Mouse (Mus musculus) neural tube, embryonic 11.5 days (tissue): ENCODE measurements at regions not wholly inside any gene's neighbourhood (a gene's known extent, or its start where the extent isn't known, plus 50 kb on each side); places are given as distances from the start of the nearest gene placed in this dataset.
"Not testable (repeated sequence)": the region's sequence is repeated elsewhere in the genome, so short reads cannot be mapped to it uniquely, and the experiment has no call there.

Experiments used
- ATAC-seq: fragments of 200-750 bp; cut with Nextera tagmentation; 2 replicates; pipeline ENCODE4 v1.8.0; 2017; ENCODE audit warnings: moderate number of reproducible peaks, mild to moderate bottlenecking, moderate TSS enrichment, moderate library complexity; ENCODE audit not compliant: insufficient read depth, low FRiP score, low TSS enrichment
- DNase-seq: peaks from one replicate; pipeline ENCODE4 v3.0.0-alpha.2; 2015; ENCODE audit warnings: low spot score
- H3K27ac ChIP-seq: fragments of 300-500 bp; sonication (generic); 2 replicates; pipeline ENCODE4 v1.5.1; 2014; ENCODE audit warnings: low read depth, mild to moderate bottlenecking, low read length
- H3K27me3 ChIP-seq: fragments of 300-500 bp; sonication (generic); 2 replicates; pipeline ENCODE4 v1.6.1; 2014; ENCODE audit warnings: mild to moderate bottlenecking, low read length, mixed read lengths; ENCODE audit not compliant: control insufficient read depth, insufficient read depth
- H3K36me3 ChIP-seq: fragments of 300-500 bp; sonication (generic); 2 replicates; pipeline ENCODE4 v1.6.1; 2014; ENCODE audit warnings: mild to moderate bottlenecking, low read length, moderate library complexity, mixed read lengths; ENCODE audit not compliant: control insufficient read depth, insufficient read depth
- H3K4me1 ChIP-seq: fragments of 300-500 bp; sonication (generic); 2 replicates; pipeline ENCODE4 v1.6.1; 2014; ENCODE audit warnings: low read length, mixed read lengths; ENCODE audit not compliant: control insufficient read depth, insufficient read depth
- H3K4me2 ChIP-seq: fragments of 300-500 bp; sonication (generic); 2 replicates; pipeline ENCODE4 v1.6.1; 2014; ENCODE audit warnings: low read depth, mild to moderate bottlenecking, moderate library complexity
- H3K4me3 ChIP-seq: fragments of 300-500 bp; sonication (generic); 2 replicates; pipeline ENCODE4 v1.5.1; 2014; ENCODE audit warnings: low read depth, low read length
- H3K9ac ChIP-seq: fragments of 300-500 bp; sonication (generic); 2 replicates; pipeline ENCODE4 v1.6.1; 2014; ENCODE audit warnings: mild to moderate bottlenecking, low read length
- H3K9me3 ChIP-seq: fragments of 300-500 bp; sonication (generic); 2 replicates; pipeline ENCODE4 v1.6.1; 2016; ENCODE audit warnings: low read length; ENCODE audit not compliant: control insufficient read depth
- WGBS: fragments of 180-500 bp; shearing (Covaris S2); extraction: QIAGEN DNeasy Blood & Tissue Kit; methylation state at CpG from one replicate; pipeline ENCODE4 v1.1.7; 2014; 5-methylcytosine and 5-hydroxymethylcytosine counted together

GRCm38 (mm10) chr5:60228966-60229365, 1579.7 kb upstream of the G6pd2 start:
- Histone ChIP-seq H3K9ac (no peak overlapping the region), H3K4me1 (no peaks in the 10 kb centered on the region), H3K4me2 (no peak overlapping the region), H3K9me3 (no peaks in the 10 kb centered on the region), H3K4me3 (no peak overlapping the region), H3K27me3 (no peaks in the 10 kb centered on the region), H3K27ac (no peak overlapping the region), H3K36me3 (no peaks in the 10 kb centered on the region)
- ATAC-seq (no peak), DNase-seq (no peak)
- WGBS = 65% methylated on average over 6 of the region's 6 CpGs

- not testable (repeated sequence) for H3K27me3 ChIP-seq, H3K4me1 ChIP-seq, H3K9ac ChIP-seq, H3K9me3 ChIP-seq, H3K36me3 ChIP-seq, H3K27ac ChIP-seq, H3K4me3 ChIP-seq, DNase-seq
- 13% methylated on average over 24 of the region's 30 CpGs for whole genome bisulfite sequencing
- ATAC-seq = peak; percentile 76
- H3K4me2 ChIP-seq = peak overlapping the region; percentile 16; the same call in 1 of the 2 replicates
Observed at GRCm38 (mm10) chr5:60231232-60231891, 1577.3 kb upstream of the G6pd2 start.

- H3K27ac ChIP-seq = no peak overlapping the region
- no peak overlapping the region for H3K4me3 ChIP-seq
- no peaks in the 10 kb centered on the region for H3K4me1 ChIP-seq
- H3K9me3 ChIP-seq = no peaks in the 10 kb centered on the region
- H3K4me2 ChIP-seq = no peak overlapping the region
- DNase-seq = no peak
- ATAC-seq = no peak
- H3K27me3 ChIP-seq = no peaks in the 10 kb centered on the region
- 94% methylated on average over 2 of the region's 2 CpGs for WGBS
- H3K9ac ChIP-seq = no peak overlapping the region
- no peaks in the 10 kb centered on the region for H3K36me3 ChIP-seq
Observed at GRCm38 (mm10) chr5:60244185-60244584, 1564.4 kb upstream of the G6pd2 start.

- DNase-seq (no peak), ATAC-seq (no peak)
- Histone ChIP-seq H3K4me1 (no peaks in the 10 kb centered on the region), H3K4me2 (no peak overlapping the region), H3K27me3 (no peaks in the 10 kb centered on the region), H3K4me3 (no peak overlapping the region), H3K9me3 (no peaks in the 10 kb centered on the region), H3K36me3 (no peaks in the 10 kb centered on the region), H3K27ac (no peak overlapping the region), H3K9ac (no peak overlapping the region)
- 91% methylated on average over 2 of the region's 2 CpGs for WGBS
Observed at GRCm38 (mm10) chr5:60276696-60277095, 1531.9 kb upstream of the G6pd2 start.
